Mouse (Mus musculus) stomach, postnatal 0 days (tissue): Measurements from ENCODE around the gene St3gal3. TPM values are rescaled to one million over a fixed set of nuclear protein-coding genes. Genes with fewer than 3 reads are reported as not detected.

Experiments
- ATAC-seq: fragments of 200-750 bp; cut with Nextera tagmentation; 2 replicates; pipeline ENCODE4 v1.8.0; 2017; ENCODE audit not compliant: low FRiP score, low TSS enrichment
- DNase-seq: peaks from one replicate; pipeline ENCODE4 v3.0.0-alpha.2; 2016; ENCODE audit warnings: low spot score
- H3K27ac ChIP-seq: fragments of 300-500 bp; sonication (generic); replicated peaks from 2 replicates; pipeline ENCODE4 v1.5.1; 2014; ENCODE audit warnings: mild to moderate bottlenecking, control low read depth
- H3K27me3 ChIP-seq: fragments of 300-500 bp; sonication (generic); 2 replicates; pipeline ENCODE4 v1.6.1; 2014; ENCODE audit warnings: low read length; ENCODE audit not compliant: control insufficient read depth, insufficient read depth
- H3K36me3 ChIP-seq: fragments of 300-500 bp; sonication (generic); 2 replicates; pipeline ENCODE4 v1.6.1; 2014; ENCODE audit warnings: low read length, mixed read lengths; ENCODE audit not compliant: control insufficient read depth, insufficient read depth
- H3K4me1 ChIP-seq: fragments of 300-500 bp; sonication (generic); replicated peaks from 2 replicates; pipeline ENCODE4 v1.6.1; 2014; ENCODE audit warnings: antibody characterized with exemption; ENCODE audit not compliant: control insufficient read depth, insufficient read depth
- H3K4me2 ChIP-seq: fragments of 300-500 bp; sonication (generic); replicated peaks from 2 replicates; pipeline ENCODE4 v1.6.1; 2014; ENCODE audit warnings: low read depth, mild to moderate bottlenecking, control low read depth, moderate library complexity
- H3K4me3 ChIP-seq: fragments of 300-500 bp; sonication (generic); 2 replicates; pipeline ENCODE4 v1.5.1; 2014; ENCODE audit warnings: low read depth, low read length, control low read depth
- H3K9ac ChIP-seq: fragments of 300-500 bp; sonication (generic); 2 replicates; pipeline ENCODE4 v1.6.1; 2014; ENCODE audit warnings: mild to moderate bottlenecking, low read length, control low read depth, mixed read lengths
- H3K9me3 ChIP-seq: fragments of 300-500 bp; sonication (generic); 2 replicates; pipeline ENCODE4 v1.6.1; 2016; ENCODE audit warnings: low read length; ENCODE audit not compliant: control insufficient read depth
- CTCF ChIP-seq: IDR thresholded peaks from 2 replicates; pipeline ENCODE4 v1.5.1; 2016; ENCODE audit warnings: antibody characterized with exemption, low read depth, mild to moderate bottlenecking, moderate library complexity
- EP300 ChIP-seq: optimal IDR thresholded peaks from 2 replicates; pipeline ENCODE3; 2016; ENCODE audit warnings: antibody characterized with exemption
- WGBS: fragments of 180-500 bp; shearing (Covaris S2); extraction: QIAGEN DNeasy Blood & Tissue Kit; methylation state at CpG from one replicate; pipeline ENCODE4 v1.1.7; 2014; 5-methylcytosine and 5-hydroxymethylcytosine counted together
- polyA plus RNA-seq: library from polyadenylated mRNA; unstranded; fragments of >200 nt; fragmentation: Nextera tagmentation; extraction: Ambion mirVana; gene quantifications from 2 replicates; pipeline ENCODE4 v1.2.1, GENCODE M21; 2015

Gene St3gal3
- polyA plus RNA-seq, 1 experiment from 2014 or later, result 3.2 TPM

DNA sequence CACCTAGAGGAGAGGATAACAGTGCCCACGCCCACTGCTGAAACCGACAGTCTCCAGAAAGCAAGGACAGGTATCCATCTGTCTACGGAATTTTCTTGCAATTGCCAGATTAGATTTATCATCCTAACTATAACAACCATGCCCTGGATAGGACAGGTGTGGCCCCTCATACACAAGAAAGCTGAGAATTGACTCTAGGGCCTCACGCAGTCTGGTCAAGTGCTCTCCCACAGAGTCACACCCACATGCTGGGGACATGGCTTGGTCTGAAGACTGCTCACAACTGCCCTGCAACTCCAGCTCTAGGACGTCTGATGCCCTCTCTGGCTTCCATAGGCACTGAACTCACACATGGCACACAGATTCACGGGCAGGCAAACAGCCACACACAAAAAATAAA is 61.6 kb downstream of the St3gal3 start:
- H3K4me1 ChIP-seq, result peaks cover 3% of the 10 kb centered on the region; the same call in 1 of the 2 replicates
- no peak for DNase-seq
- no peak overlapping the region for H3K4me3 ChIP-seq
- ATAC-seq, result no peak
- no peaks in the 10 kb centered on the region for H3K36me3 ChIP-seq
- H3K9me3 ChIP-seq, result no peaks in the 10 kb centered on the region
- no peak for TF ChIP-seq EP300
- no peak for TF ChIP-seq CTCF
- H3K9ac ChIP-seq, result no peak overlapping the region
- H3K4me2 ChIP-seq, result no peak overlapping the region
- no peak overlapping the region for H3K27ac ChIP-seq
- WGBS, result 79% methylated on average over 6 of the region's 6 CpGs
- H3K27me3 ChIP-seq, result no peaks in the 10 kb centered on the region

DNA sequence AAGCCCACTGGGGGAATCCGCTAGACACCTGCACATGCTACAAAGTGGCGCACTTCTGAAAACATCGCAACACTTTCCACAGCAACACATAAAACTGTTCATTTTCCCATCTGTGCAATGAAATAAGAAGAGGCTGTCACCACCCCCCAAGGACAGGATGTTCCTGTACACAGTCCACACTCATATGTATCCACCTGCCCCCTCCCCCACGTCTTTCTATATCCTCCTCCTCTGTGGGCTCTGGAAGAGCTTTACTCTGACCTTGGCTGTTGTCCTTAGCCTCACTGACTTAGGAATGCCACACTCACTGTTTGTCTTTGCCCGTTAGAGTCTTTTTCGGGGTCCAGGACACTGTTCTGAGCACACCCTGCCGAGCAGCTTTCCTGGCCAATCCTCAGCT is 62.8 kb downstream of the St3gal3 start:
- Histone ChIP-seq H3K9ac (no peak overlapping the region), H3K9me3 (no peaks in the 10 kb centered on the region), H3K4me1 (peaks cover 3% of the 10 kb centered on the region; the same call in 1 of the 2 replicates), H3K27me3 (no peaks in the 10 kb centered on the region), H3K36me3 (no peaks in the 10 kb centered on the region), H3K27ac (no peak overlapping the region), H3K4me2 (no peak overlapping the region), H3K4me3 (no peak overlapping the region)
- 70% methylated on average over 7 of the region's 7 CpGs for WGBS
- no peak for DNase-seq
- TF ChIP-seq CTCF (no peak), EP300 (no peak)
- ATAC-seq, result no peak

DNA sequence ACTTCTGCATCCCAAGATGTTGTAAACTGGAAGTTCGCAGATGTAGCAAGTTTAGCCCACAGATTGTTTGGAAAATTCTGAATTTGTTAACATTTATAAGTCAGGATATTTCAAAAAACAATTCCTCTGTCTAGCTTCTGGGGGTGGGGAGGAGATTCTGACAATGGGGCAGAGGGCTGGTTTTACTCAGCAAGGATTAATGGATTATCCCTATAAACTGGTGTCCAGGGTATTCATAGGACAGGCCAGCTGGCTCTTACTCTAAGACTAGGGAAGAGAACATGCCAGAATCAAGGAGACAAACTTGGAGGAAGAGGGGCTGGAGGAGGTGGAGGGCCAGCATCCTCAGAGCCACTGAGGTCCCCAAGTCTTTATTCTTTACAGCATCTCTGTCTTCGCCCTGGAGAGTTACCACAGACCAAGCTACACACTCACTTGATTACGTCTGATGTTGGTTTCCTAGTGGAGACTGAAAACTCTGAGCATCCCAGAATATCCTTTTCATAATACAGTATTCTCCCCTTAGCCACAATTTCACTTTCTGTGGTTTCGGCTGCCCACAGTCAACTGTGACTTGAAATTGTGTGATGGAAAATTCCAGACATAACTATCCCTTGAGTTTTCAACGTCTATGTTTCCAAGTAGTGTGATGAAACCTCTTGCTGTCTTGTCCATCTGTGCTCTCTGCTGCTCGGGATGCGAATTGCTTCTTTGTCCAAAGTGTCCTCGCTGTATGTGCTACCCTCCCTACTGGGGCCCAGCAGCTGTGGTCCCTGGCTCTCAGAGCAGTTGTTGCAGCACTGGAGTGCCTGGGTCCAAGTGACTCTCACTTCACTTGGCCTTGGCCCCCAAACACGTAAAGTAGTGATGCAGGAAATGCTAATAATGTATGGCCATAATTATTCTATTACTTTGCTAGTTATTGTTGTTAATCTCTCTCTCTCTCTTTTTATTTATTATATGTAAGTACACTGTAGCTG is 64.2 kb downstream of the St3gal3 start:
- Histone ChIP-seq H3K9me3 (no peaks in the 10 kb centered on the region), H3K9ac (no peak overlapping the region), H3K36me3 (no peaks in the 10 kb centered on the region), H3K4me1 (peaks cover 3% of the 10 kb centered on the region; the same call in 1 of the 2 replicates), H3K4me3 (no peak overlapping the region), H3K27me3 (no peaks in the 10 kb centered on the region), H3K4me2 (no peak overlapping the region), H3K27ac (peak overlapping the region; percentile 65; the same call in 1 of the 2 replicates)
- no peak for TF ChIP-seq EP300
- TF ChIP-seq CTCF, result no peak
- no peak; the same call in 1 of the 2 replicates for ATAC-seq
- 56% methylated on average over 9 of the region's 9 CpGs for WGBS
- no peak for DNase-seq

GRCm38 (mm10) chr4:118061809-118062463 is 72.8 kb downstream of the St3gal3 start:
- no peak overlapping the region for H3K4me2 ChIP-seq
- WGBS, result 45% methylated on average over 9 of the region's 9 CpGs
- TF ChIP-seq EP300, result no peak
- TF ChIP-seq CTCF, result no peak
- no peaks in the 10 kb centered on the region for H3K27me3 ChIP-seq
- DNase-seq (no peak), ATAC-seq (no peak)
- no peaks in the 10 kb centered on the region for H3K36me3 ChIP-seq
- no peak overlapping the region for H3K4me3 ChIP-seq
- peaks cover 8% of the 10 kb centered on the region; the same call in 1 of the 2 replicates for H3K4me1 ChIP-seq
- H3K27ac ChIP-seq, result peak overlapping the region; percentile 76
- H3K9ac ChIP-seq, result no peak overlapping the region
- no peaks in the 10 kb centered on the region for H3K9me3 ChIP-seq

DNA sequence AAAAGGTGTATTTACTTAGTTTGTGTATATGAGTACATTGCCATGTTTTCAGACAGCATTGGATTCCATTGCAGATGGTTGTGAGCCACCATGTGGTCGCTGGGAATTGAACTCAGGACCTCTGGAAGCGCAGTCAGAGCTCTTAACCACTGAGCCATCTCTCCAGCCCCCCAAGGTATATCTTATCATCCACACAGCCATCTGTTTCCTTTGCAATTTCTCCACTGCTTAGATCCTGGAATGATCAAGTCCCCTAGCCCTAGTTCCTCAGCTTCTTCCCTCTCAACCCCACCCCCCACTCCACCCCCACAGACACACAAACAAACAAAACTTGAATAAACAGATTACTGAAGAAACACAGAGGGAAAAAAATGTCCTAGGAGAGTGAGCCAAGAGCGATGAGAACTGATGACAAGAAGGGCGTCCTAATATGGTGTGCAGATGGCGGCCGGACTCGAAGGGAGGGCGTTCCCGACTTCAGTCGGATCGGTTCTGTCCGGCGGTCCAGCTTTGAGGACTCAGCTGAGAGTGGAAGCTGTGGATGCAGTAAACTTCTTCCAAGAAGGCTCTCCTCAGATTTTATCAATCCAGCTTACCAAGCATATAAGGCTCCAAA is 73.7 kb downstream of the St3gal3 start:
- Histone ChIP-seq H3K4me2 (no peak overlapping the region), H3K27ac (peak overlapping the region; percentile 76), H3K9me3 (no peaks in the 10 kb centered on the region), H3K27me3 (no peaks in the 10 kb centered on the region), H3K4me3 (no peak overlapping the region), H3K36me3 (no peaks in the 10 kb centered on the region), H3K4me1 (peaks cover 8% of the 10 kb centered on the region; the same call in 1 of the 2 replicates), H3K9ac (no peak overlapping the region)
- peak; percentile 73; the same call in 1 of the 2 replicates for ATAC-seq
- no peak for TF ChIP-seq EP300
- TF ChIP-seq CTCF, result no peak
- DNase-seq, result no peak
- WGBS, result 58% methylated on average over 13 of the region's 13 CpGs
